In the genomic region with DNA sequence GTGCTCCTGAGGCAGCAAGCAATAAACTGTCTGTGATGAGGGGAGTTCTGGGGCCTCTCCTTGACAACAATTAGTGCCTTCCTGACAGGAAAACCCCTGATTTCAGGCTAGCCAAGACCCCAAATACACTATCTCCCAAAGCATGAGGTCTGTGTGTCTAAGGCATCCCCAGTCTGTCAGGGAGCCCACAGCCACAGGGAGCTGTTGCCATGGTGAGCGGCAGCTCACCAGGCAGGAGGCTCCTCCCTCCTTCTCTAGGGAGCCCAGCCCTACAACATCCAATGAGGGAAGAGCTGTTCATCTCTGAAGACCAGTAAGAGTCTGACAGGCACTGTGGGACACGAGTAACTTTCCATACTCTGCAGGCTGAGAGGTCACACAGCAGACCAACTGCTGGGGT, we compare ENCODE assay signal across 9 mouse cellular contexts. TPM values are rescaled to one million over a fixed set of nuclear protein-coding genes. Genes with fewer than 3 reads are reported as not detected.
DNase-seq lines count a peak whose midpoint lies in the region; ATAC-seq lines count a peak whose summit lies in the region.
"Had no signal": no experiment of that assay in that cellular context is flagged by ENCODE, and none has a peak within 500 bp of the region (broad histone marks: within the 10 kb centered on the region; RNA-seq: fewer than 3 reads in every experiment).

No protein-coding gene starts in this region.

- H3K4me3 ChIP-seq in heart, embryonic 15.5 days = no peak overlapping the region
- H3K4me3 ChIP-seq in midbrain, embryonic 15.5 days = no peak overlapping the region
- H3K4me3 ChIP-seq: erythroblast, embryonic 14.5 days had no signal

- peak overlapping the region; percentile 85 for H3K27ac ChIP-seq in heart, embryonic 15.5 days
- H3K27ac ChIP-seq in midbrain, embryonic 15.5 days = peak overlapping the region; percentile 80

- no peaks in the 10 kb centered on the region for H3K36me3 ChIP-seq in heart, embryonic 15.5 days
- no peaks in the 10 kb centered on the region for H3K36me3 ChIP-seq in midbrain, embryonic 15.5 days (replicated peaks)

- peak overlapping the region; percentile 50 for H3K4me2 ChIP-seq in heart, embryonic 15.5 days
- H3K4me2 ChIP-seq in midbrain, embryonic 15.5 days = peak overlapping the region; percentile 30

- DNase-seq in heart, adult 11 months = peak; percentile 97
- no peak for DNase-seq in heart, postnatal 4 days
- DNase-seq in cerebellum, postnatal 25 days = peak; percentile 79 to 80
- DNase-seq in adrenal gland, postnatal 4 days (ENCODE audit: low spot score in 2 of 2) = no peak
- DNase-seq in Muller cell, postnatal 12 days (ENCODE audit: inconsistent ontology term) = no peak
- DNase-seq in thymus, postnatal 4 days = no peak

- H3K9ac ChIP-seq in heart, embryonic 15.5 days = 0 out of 2 replicates have a peak overlapping the region, but pooled peaks have one; percentile 22
- H3K9ac ChIP-seq in midbrain, embryonic 15.5 days = no peak overlapping the region

- 2% methylated on average over 2 of the region's 2 CpGs for WGBS in heart, embryonic 15.5 days
- 0% methylated on average over 2 of the region's 2 CpGs for WGBS in midbrain, embryonic 15.5 days

- H3K9me3 ChIP-seq in heart, embryonic 15.5 days (replicated peaks) = no peaks in the 10 kb centered on the region
- H3K9me3 ChIP-seq in midbrain, embryonic 15.5 days = no peaks in the 10 kb centered on the region

- H3K27me3 ChIP-seq in heart, embryonic 15.5 days = peaks cover 24% of the 10 kb centered on the region
- no peaks in the 10 kb centered on the region for H3K27me3 ChIP-seq in midbrain, embryonic 15.5 days (replicated peaks)

- peaks cover 42% of the 10 kb centered on the region for H3K4me1 ChIP-seq in heart, embryonic 15.5 days (replicated peaks)
- H3K4me1 ChIP-seq in midbrain, embryonic 15.5 days = peaks cover 48% of the 10 kb centered on the region

- ATAC-seq in heart, embryonic 15.5 days (replicated peaks; ENCODE audit: insufficient number of reproducible peaks, insufficient read depth, low FRiP score, low read depth) = peak; percentile 68
- peak; percentile 81 for ATAC-seq in midbrain, embryonic 15.5 days (replicated peaks)

RNA-seq across cellular contexts. Expression of a gene that starts 3.0 kb away (rescaled TPM):
- 100 to 1,000 TPM; 460 to 501 TPM for total RNA-seq in heart, postnatal 4 days (2021)
- polyA plus RNA-seq in heart, embryonic 15.5 days (2015; fragmentation: Nextera tagmentation; extraction: Ambion mirVana) = 12.1 and 13.2 TPM in 2 replicates
- polyA plus RNA-seq in midbrain, embryonic 15.5 days (2015; fragmentation: Nextera tagmentation; extraction: Ambion mirVana) = 11.5 and 12.1 TPM in 2 replicates
- total RNA-seq in adrenal gland, postnatal 4 days (2021) = 10 to 100 TPM; 76.3 to 76.6 TPM
- polyA plus RNA-seq: erythroblast, embryonic 14.5 days had no signal

RNA-seq across cellular contexts. Expression of a gene that starts 24.7 kb away (rescaled TPM):
- total RNA-seq in heart, postnatal 4 days (2021) = under 1 TPM in 1 of 2 experiments, not detected in 1; 0.29 TPM
- 0.03 and 0.65 TPM in 2 replicates for polyA plus RNA-seq in heart, embryonic 15.5 days (2015; fragmentation: Nextera tagmentation; extraction: Ambion mirVana)
- polyA plus RNA-seq in midbrain, embryonic 15.5 days (2015; fragmentation: Nextera tagmentation; extraction: Ambion mirVana) = 54.0 and 62.5 TPM in 2 replicates
- total RNA-seq in adrenal gland, postnatal 4 days (2021) = 10 to 100 TPM; 12.8 to 13.5 TPM

RNA-seq across cellular contexts. Expression of a gene that starts 27.3 kb away (rescaled TPM):
- 10 to 100 TPM; 65.9 to 66.8 TPM for total RNA-seq in heart, postnatal 4 days (2021)
- 146 and 165 TPM in 2 replicates for polyA plus RNA-seq in heart, embryonic 15.5 days (2015; fragmentation: Nextera tagmentation; extraction: Ambion mirVana)
- polyA plus RNA-seq in midbrain, embryonic 15.5 days (2015; fragmentation: Nextera tagmentation; extraction: Ambion mirVana) = 432 and 436 TPM in 2 replicates
- 10 to 100 TPM; 91.2 to 93.3 TPM for total RNA-seq in adrenal gland, postnatal 4 days (2021)

RNA-seq across cellular contexts. Expression of a gene that starts 42.8 kb away (rescaled TPM):
- not detected for total RNA-seq in heart, postnatal 4 days (2021)
- polyA plus RNA-seq in heart, embryonic 15.5 days (2015; fragmentation: Nextera tagmentation; extraction: Ambion mirVana) = 0.05 TPM in 1 of 2 replicates, not detected in the other
- not detected in 2 replicates for polyA plus RNA-seq in midbrain, embryonic 15.5 days (2015; fragmentation: Nextera tagmentation; extraction: Ambion mirVana)
- not detected for total RNA-seq in adrenal gland, postnatal 4 days (2021)
- polyA plus RNA-seq: erythroblast, embryonic 14.5 days had no signal

RNA-seq across cellular contexts. Expression of a gene that starts 53.2 kb away (rescaled TPM):
- total RNA-seq in heart, postnatal 4 days (2021) = under 1 TPM in 1 of 2 experiments, not detected in 1; 0.09 TPM
- polyA plus RNA-seq in heart, embryonic 15.5 days (2015; fragmentation: Nextera tagmentation; extraction: Ambion mirVana) = 0.09 and 0.10 TPM in 2 replicates
- polyA plus RNA-seq in midbrain, embryonic 15.5 days (2015; fragmentation: Nextera tagmentation; extraction: Ambion mirVana) = 0.18 and 0.22 TPM in 2 replicates
- under 1 TPM; 0.20 to 0.85 TPM for total RNA-seq in adrenal gland, postnatal 4 days (2021)

Comparison
In these comparisons a context has a peak if more than half of its experiments do, and no peak if none do; other contexts are left out.
1. DNase-seq: peak in heart, adult 11 months (single experiment) and cerebellum, postnatal 25 days (2 of 2); none in heart, postnatal 4 days (single experiment), adrenal gland, postnatal 4 days (0 of 2), Muller cell, postnatal 12 days (single experiment) and thymus, postnatal 4 days (single experiment).
2. RNA of a gene that starts 3.0 kb away (total RNA-seq): 460 to 501 TPM in heart, postnatal 4 days; 76.3 to 76.6 TPM in adrenal gland, postnatal 4 days; every median in the first group is over 4 times any median in the second.
3. RNA of a gene that starts 24.7 kb away (total RNA-seq): 12.8 to 13.5 TPM in adrenal gland, postnatal 4 days; 0.29 TPM in heart, postnatal 4 days; every median in the first group is over 10 times any median in the second.